Mouse (Mus musculus) thymus, postnatal 4 days (tissue): Measurements from ENCODE around the gene Vtcn1.
A peak's percentile ranks its signal among the peaks of the same experiment; 100 is the strongest.
"Not testable (repeated sequence)": the region's sequence is repeated elsewhere in the genome, so short reads cannot be mapped to it uniquely, and the experiment has no call there.

Experiments used
- DNase-seq: peaks from one replicate; pipeline ENCODE4 v3.0.0; 2021

Vtcn1 gene

GRCm38 (mm10) chr3:100825225-100825965 is at the start of gene Vtcn1:
Gene Vtcn1, plus strand, starts transcription at chr3:100825459.
- DNase-seq = no peak

DNA sequence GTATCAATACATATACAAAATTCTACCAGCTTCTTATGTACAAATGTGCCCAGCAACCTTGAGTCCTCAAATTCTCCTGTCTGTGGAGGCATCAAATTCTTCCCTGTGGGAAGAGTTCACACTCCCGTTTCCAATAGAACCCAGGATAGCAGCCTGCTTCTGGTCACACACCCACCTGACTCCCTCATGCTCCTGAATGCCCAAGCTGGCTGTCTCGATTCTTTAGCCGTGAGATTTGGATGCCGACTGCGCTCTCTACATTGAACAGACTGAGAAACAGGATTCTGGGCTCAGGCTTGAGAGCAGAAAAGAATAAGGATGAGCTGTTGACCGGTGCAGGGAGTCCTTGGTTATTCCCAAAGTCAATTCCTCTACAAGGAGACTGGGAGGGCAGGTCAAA is 48.3 kb upstream of the Vtcn1 start:
- no peak for DNase-seq

GRCm38 (mm10) chr3:100777568-100777967 is 47.7 kb upstream of the Vtcn1 start:
- DNase-seq = no peak

DNA sequence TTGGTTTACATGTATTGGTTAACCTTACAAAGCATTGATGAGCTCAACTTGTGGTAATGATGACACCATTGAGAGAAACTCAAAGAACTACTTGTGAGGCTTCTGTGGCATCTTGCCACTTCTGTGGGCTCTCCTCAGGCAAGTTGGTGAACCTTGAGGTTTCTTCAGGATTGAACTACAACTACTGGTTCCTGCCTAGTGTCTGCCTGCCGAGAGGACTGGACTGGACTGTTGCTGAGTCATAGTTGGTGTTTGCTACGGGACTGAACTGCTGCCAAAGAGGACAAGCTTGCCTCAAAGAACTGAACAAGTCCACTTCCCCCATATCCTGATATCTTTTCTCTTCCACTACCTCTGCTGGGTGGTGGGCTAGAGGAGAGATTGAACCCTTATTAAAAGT is 39.2 kb upstream of the Vtcn1 start:
- DNase-seq = no peak

DNA sequence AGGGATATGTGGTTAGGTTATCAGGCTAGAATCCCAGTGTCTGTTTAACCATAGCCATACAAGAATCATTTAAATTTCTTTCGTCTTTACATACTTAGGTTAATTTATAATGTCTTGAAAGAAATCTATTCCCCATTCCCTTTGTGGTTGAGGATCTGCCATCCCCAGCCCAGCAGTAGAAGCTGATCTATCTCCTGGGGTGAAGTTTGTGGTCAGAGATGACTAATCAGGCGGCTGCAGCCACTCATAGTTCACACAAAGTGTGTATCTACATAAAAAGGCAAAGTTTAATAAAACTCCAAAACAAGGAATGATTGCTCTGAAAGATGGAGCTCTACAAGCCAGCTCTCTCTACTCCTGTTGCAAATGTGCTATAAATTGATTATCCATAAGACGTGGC is 33.6 kb upstream of the Vtcn1 start:
- no peak for DNase-seq

DNA sequence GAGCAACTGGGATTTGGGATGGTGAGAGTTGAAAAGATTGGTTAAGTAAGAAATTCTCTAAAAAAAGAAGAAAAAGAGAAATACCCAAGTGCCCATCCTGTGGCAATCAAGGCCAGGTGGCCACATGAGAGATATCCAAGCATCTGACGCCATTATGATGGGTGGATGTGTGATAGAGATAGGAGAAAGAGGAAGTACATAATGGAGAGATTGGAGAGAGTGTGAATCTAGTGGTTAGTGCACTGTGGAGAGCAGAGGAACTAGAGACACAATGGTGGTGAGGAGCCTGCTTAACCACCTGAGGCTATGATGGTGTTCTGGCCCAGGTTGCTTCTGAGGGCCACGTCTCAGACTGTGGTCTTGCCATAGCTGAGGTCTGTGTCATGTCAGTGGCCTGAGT is 31.9 kb upstream of the Vtcn1 start:
- DNase-seq = no peak

GRCm38 (mm10) chr3:100796571-100796970 is 28.7 kb upstream of the Vtcn1 start:
- DNase-seq = no peak

GRCm38 (mm10) chr3:100797166-100798145 is 27.8 kb upstream of the Vtcn1 start:
- DNase-seq = no peak

- no peak for DNase-seq
These were observed 26.3 kb upstream of the Vtcn1 start for GRCm38 (mm10) chr3:100798872-100799422.

- no peak for DNase-seq
These were observed 20.3 kb upstream of the Vtcn1 start for GRCm38 (mm10) chr3:100804975-100805374.

GRCm38 (mm10) chr3:100805925-100806324 is 19.3 kb upstream of the Vtcn1 start:
- no peak for DNase-seq

DNA sequence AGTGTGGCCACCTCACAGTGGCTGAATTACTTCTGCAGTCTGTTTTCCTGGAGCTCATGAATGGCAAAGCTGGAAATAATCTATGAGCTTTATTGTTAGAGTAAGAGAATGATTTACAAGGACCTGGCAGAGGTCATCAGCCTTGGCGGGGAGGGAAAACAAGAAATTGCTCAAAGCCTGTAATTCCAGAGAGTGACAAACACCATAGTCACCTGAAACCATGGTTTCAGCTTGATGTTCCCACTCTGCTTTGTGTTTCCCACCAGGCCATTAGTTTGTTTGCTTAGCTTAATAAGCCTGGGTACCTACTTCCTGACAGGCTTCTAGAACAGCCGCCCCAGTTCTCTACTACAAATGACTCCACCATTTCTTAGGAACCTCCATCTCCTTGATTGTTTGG is 14.8 kb upstream of the Vtcn1 start:
- DNase-seq = no peak

- no peak for DNase-seq
These were observed 13.4 kb upstream of the Vtcn1 start for GRCm38 (mm10) chr3:100811836-100812235.

DNA sequence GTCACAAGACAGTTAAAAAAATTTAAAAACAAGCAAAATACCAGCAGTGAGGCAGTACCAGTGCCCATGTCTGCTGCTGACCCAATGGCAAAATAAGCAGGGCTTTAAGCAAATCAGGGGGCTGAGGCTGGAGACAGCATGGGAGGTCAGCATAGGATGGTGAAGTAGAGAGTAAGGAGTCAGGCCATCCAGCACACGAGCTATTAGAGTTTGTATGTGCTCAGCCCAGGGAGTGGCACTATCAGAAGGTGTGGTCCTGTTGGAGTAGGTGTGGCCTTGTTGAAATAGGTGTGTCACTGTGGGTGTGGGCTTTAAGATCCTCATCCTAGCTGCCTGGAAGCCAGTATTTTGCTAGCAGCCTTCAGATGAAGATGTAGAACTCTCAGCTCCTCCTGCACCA is 9.8 kb upstream of the Vtcn1 start:
- DNase-seq = not testable (repeated sequence)

DNA sequence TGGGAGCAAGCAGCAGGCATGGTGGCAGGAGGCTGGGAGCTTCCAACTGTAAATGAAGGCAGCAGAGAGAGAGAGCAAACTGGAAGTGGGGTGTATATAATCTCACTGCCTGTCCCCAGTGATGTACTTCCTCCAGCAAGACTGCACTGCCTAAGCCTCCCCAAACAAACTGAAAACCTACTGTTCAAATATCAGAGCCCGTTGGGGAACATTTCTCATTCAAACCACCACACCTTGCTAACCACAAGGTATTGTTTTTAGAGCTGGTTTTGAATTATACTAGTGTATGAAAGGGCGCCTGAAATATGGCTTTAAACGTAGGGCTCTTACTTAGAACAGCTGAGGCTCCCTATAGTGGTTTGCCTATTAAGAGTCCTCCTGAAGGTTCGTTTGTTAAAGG is 6.5 kb upstream of the Vtcn1 start:
- DNase-seq = no peak

- DNase-seq = no peak
These were observed 5.7 kb upstream of the Vtcn1 start for GRCm38 (mm10) chr3:100819571-100819970.

DNA sequence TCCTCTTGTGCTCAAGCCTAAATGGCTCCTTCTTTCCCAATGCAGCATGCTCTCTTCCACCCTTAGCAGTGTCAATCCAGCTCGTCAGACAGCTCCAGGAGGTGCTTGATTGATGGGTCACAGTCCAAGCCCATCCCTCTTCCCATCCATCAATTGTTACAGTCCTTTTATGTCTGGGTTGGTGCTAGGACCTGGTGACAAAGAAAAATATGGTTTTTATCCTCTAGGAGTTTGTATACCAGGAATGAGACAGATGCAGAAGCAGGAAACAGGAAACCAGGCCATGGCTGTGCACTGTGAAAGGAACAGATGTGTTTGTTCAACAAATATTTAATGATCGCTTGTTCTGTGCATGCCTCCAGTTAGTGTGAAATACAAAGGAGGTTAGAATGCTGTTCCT is 4.4 kb upstream of the Vtcn1 start:
- DNase-seq = no peak

DNA sequence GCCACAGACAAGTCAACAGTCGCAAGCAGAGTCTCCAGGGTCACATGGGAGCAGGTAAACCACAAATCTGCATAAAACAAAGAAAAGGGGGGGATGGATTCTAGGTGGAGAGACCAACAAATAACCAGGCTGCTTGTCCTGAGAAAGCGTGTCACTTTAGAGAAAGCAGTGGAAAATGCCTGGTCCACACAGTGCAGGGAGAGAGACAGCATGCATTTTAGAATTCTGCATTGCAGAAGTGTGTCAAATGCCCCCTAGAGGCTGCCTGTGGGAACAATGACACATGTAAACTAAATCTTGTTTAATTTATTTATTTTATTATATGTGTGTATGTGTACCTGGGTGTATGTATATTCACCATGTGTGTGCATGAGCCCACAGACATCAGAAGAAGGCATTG is 4.0 kb upstream of the Vtcn1 start:
- peak; percentile 36 for DNase-seq

DNA sequence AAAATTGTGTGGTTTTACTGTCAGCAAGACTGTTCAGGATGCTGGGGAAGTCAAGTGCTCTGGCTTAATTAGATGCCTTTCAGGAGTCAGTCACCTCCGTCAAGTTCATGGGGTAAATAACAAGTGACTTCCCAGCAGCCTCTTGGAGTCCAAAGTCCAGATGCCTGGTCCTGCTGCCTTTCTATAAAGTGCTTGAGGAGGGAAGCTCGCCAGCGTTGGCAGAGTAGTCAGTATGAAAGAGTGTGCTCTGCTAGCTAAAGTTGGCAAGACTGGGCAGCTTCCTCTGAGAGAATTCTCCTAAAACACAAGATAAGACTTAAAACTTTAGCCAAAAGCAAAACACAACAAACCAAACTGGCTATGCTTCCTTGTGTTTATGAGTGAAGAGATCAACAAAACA is 18.5 kb downstream of the Vtcn1 start:
- no peak for DNase-seq

- DNase-seq = no peak
These were observed 19.1 kb downstream of the Vtcn1 start for GRCm38 (mm10) chr3:100844366-100844765.

DNA sequence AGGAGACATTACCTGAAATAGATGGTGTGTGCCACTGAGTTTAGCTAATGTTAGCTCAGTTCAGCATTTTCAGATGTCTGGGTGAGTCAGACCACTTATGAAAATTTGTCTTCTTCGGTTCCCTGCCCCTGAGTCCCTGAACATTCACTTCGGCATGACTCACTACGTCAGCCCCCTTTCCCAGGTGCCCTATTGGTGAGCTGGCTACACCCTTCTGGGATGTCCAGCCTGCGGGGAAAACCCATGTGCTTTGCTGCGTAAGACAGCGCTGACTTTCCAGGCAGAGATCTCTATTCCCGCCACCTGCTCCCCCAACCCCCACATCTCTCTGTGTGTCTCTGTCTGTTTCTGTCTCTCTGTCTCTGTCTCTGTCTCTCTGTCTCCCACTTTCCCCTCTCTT is 23.1 kb downstream of the Vtcn1 start:
- no peak for DNase-seq

GRCm38 (mm10) chr3:100850468-100850867 is 25.2 kb downstream of the Vtcn1 start:
- DNase-seq = no peak

DNA sequence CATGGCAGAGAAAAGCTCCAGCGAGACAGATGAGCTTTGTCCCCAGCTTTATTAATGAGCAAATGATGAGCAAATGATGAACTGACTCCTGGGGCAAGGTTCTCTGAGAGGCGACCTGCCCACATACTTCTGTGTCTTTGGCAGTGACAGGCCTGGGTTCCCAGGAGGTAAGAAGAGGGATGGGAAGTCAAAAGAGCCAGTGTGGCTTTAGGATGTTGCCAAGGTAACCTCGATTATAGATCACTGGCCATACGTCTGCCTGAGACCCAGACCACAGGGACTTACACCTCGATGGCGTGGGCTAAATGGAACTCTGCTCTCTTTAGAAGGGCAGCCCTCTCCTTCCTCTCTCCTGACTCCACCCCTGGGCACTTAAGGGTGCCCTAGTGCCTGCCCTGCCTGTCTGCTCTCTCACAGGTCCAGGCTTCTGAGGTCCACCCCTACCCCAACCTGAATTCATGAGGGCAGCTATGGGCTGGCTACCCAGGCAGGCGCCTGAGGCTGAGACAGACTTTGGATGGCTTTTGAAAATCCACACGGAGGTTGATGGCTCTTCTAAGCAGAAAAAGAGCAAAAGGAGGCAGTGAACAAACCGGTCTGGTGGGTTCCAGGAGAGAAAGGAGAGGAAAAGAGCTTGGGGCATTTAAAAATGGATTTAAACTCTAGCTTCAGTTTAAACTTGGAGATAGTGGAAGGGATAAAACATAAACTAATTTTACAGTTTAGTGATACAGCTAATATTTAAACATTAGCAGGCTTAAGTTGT is 31.0 kb downstream of the Vtcn1 start:
- DNase-seq = no peak
